Mouse (Mus musculus): ENCODE measurements around the gene 2010003K11Rik. TPM values are rescaled to one million over a fixed set of nuclear protein-coding genes. Genes with fewer than 3 reads are reported as not detected.
A peak's percentile ranks its signal among the peaks of the same experiment; 100 is the strongest.

2010003K11Rik gene
- polyA plus RNA-seq, 1 experiment: 128 TPM

GRCm38 (mm10) chr19:4497263-4497973 lies 965 bp downstream of the 2010003K11Rik start:
- no peaks in the 10 kb centered on the region for H3K36me3 ChIP-seq (ENCODE audit: control insufficient read depth, insufficient read depth, low read length)
- no peaks in the 10 kb centered on the region for H3K27me3 ChIP-seq (ENCODE audit: control insufficient read depth, insufficient read depth, low read length)
- 4% methylated on average over 4 of the region's 4 CpGs for WGBS
- TF ChIP-seq POLR2A (IDR thresholded peaks at IDR 0.05; ENCODE audit: low read depth, low read length) (0 out of 2 replicates have a peak, but pooled peaks have one; percentile 0), CTCF (IDR thresholded peaks at IDR 0.05; ENCODE audit: extremely low read depth, insufficient read length, insufficient replicate concordance, low read depth, low read length) (peak; percentile 88; the same call in 1 of the 2 replicates)
- peaks cover 36% of the 10 kb centered on the region for H3K4me1 ChIP-seq (ENCODE audit: control insufficient read depth, insufficient read depth, insufficient read length, low read length)
- peak overlapping the region; percentile 98 for H3K27ac ChIP-seq (ENCODE audit: insufficient read depth, low read depth, low read length)
- H3K4me3 ChIP-seq (ENCODE audit: low read depth, low read length): peak overlapping the region; percentile 71

GRCm38 (mm10) chr19:4496535-4497262 lies 1.7 kb downstream of the 2010003K11Rik start:
- Histone ChIP-seq H3K27me3 (ENCODE audit: control insufficient read depth, insufficient read depth, low read length) (no peaks in the 10 kb centered on the region), H3K36me3 (ENCODE audit: control insufficient read depth, insufficient read depth, low read length) (no peaks in the 10 kb centered on the region), H3K27ac (ENCODE audit: insufficient read depth, low read depth, low read length) (peak overlapping the region; percentile 98), H3K4me3 (ENCODE audit: low read depth, low read length) (peak overlapping the region; percentile 32), H3K4me1 (ENCODE audit: control insufficient read depth, insufficient read depth, insufficient read length, low read length) (peaks cover 37% of the 10 kb centered on the region)
- no peak for TF ChIP-seq POLR2A (IDR thresholded peaks at IDR 0.05; ENCODE audit: low read depth, low read length)
- TF ChIP-seq CTCF (IDR thresholded peaks at IDR 0.05; ENCODE audit: extremely low read depth, insufficient read length, insufficient replicate concordance, low read depth, low read length): no peak
- WGBS: 44% methylated on average over 3 of the region's 3 CpGs

GRCm38 (mm10) chr19:4495814-4496213 lies 2.6 kb downstream of the 2010003K11Rik start:
- WGBS: 85% methylated on average over 5 of the region's 5 CpGs
- Histone ChIP-seq H3K4me3 (ENCODE audit: low read depth, low read length) (no peak overlapping the region), H3K4me1 (ENCODE audit: control insufficient read depth, insufficient read depth, insufficient read length, low read length) (peaks cover 37% of the 10 kb centered on the region), H3K27ac (ENCODE audit: insufficient read depth, low read depth, low read length) (peak overlapping the region; percentile 68), H3K36me3 (ENCODE audit: control insufficient read depth, insufficient read depth, low read length) (no peaks in the 10 kb centered on the region), H3K27me3 (ENCODE audit: control insufficient read depth, insufficient read depth, low read length) (no peaks in the 10 kb centered on the region)
- TF ChIP-seq CTCF (IDR thresholded peaks at IDR 0.05; ENCODE audit: extremely low read depth, insufficient read length, insufficient replicate concordance, low read depth, low read length) (no peak), POLR2A (IDR thresholded peaks at IDR 0.05; ENCODE audit: low read depth, low read length) (no peak)

GRCm38 (mm10) chr19:4494707-4495106 lies 3.7 kb downstream of the 2010003K11Rik start:
- Histone ChIP-seq H3K36me3 (ENCODE audit: control insufficient read depth, insufficient read depth, low read length) (no peaks in the 10 kb centered on the region), H3K27ac (ENCODE audit: insufficient read depth, low read depth, low read length) (no peak overlapping the region), H3K27me3 (ENCODE audit: control insufficient read depth, insufficient read depth, low read length) (no peaks in the 10 kb centered on the region), H3K4me1 (ENCODE audit: control insufficient read depth, insufficient read depth, insufficient read length, low read length) (peaks cover 36% of the 10 kb centered on the region), H3K4me3 (ENCODE audit: low read depth, low read length) (no peak overlapping the region)
- TF ChIP-seq POLR2A (IDR thresholded peaks at IDR 0.05; ENCODE audit: low read depth, low read length) (no peak), CTCF (IDR thresholded peaks at IDR 0.05; ENCODE audit: extremely low read depth, insufficient read length, insufficient replicate concordance, low read depth, low read length) (no peak)
- 88% methylated on average over 7 of the region's 7 CpGs for WGBS

- Histone ChIP-seq H3K36me3 (ENCODE audit: control insufficient read depth, insufficient read depth, low read length) (no peaks in the 10 kb centered on the region), H3K27me3 (ENCODE audit: control insufficient read depth, insufficient read depth, low read length) (no peaks in the 10 kb centered on the region), H3K27ac (ENCODE audit: insufficient read depth, low read depth, low read length) (no peak overlapping the region), H3K4me1 (ENCODE audit: control insufficient read depth, insufficient read depth, insufficient read length, low read length) (peaks cover 26% of the 10 kb centered on the region), H3K4me3 (ENCODE audit: low read depth, low read length) (no peak overlapping the region)
- 39% methylated on average over 9 of the region's 9 CpGs for WGBS
- TF ChIP-seq POLR2A (IDR thresholded peaks at IDR 0.05; ENCODE audit: low read depth, low read length): no peak
- no peak for TF ChIP-seq CTCF (IDR thresholded peaks at IDR 0.05; ENCODE audit: extremely low read depth, insufficient read length, insufficient replicate concordance, low read depth, low read length)
These were observed 5.7 kb downstream of the 2010003K11Rik start for GRCm38 (mm10) chr19:4492526-4493296.

GRCm38 (mm10) chr19:4491080-4491695 lies 7.2 kb downstream of the 2010003K11Rik start:
- 84% methylated on average over 10 of the region's 10 CpGs for WGBS
- H3K4me1 ChIP-seq (ENCODE audit: control insufficient read depth, insufficient read depth, insufficient read length, low read length): peaks cover 19% of the 10 kb centered on the region
- H3K36me3 ChIP-seq (ENCODE audit: control insufficient read depth, insufficient read depth, low read length): no peaks in the 10 kb centered on the region
- no peaks in the 10 kb centered on the region for H3K27me3 ChIP-seq (ENCODE audit: control insufficient read depth, insufficient read depth, low read length)
- H3K27ac ChIP-seq (ENCODE audit: insufficient read depth, low read depth, low read length): no peak overlapping the region
- no peak overlapping the region for H3K4me3 ChIP-seq (ENCODE audit: low read depth, low read length)
- TF ChIP-seq CTCF (IDR thresholded peaks at IDR 0.05; ENCODE audit: extremely low read depth, insufficient read length, insufficient replicate concordance, low read depth, low read length) (no peak), POLR2A (IDR thresholded peaks at IDR 0.05; ENCODE audit: low read depth, low read length) (no peak)
